Mouse (Mus musculus) midbrain, postnatal 0 days (tissue): ENCODE data around the gene Gm20388. TPM values are rescaled to one million over a fixed set of nuclear protein-coding genes. Genes with fewer than 3 reads are reported as not detected.

Experiments used
- ATAC-seq: fragments of 200-750 bp; cut with Nextera tagmentation; 2 replicates; pipeline ENCODE4 v1.8.0; 2017; ENCODE audit warnings: moderate number of reproducible peaks, mild to moderate bottlenecking, moderate TSS enrichment, moderate library complexity; ENCODE audit not compliant: low FRiP score
- DNase-seq: peaks from one replicate; pipeline ENCODE4 v3.0.0-alpha.2; 2015; ENCODE audit warnings: low spot score
- H3K27ac ChIP-seq: fragments of 300-500 bp; sonication (generic); 2 replicates; pipeline ENCODE4 v1.5.1; 2014; ENCODE audit warnings: low read depth, mild to moderate bottlenecking, low read length, mixed read lengths
- H3K27me3 ChIP-seq: fragments of 300-500 bp; sonication (generic); 2 replicates; pipeline ENCODE4 v1.6.1; 2014; ENCODE audit warnings: low read length, control low read depth, mixed read lengths; ENCODE audit not compliant: insufficient read depth
- H3K36me3 ChIP-seq: fragments of 300-500 bp; sonication (generic); 2 replicates; pipeline ENCODE4 v1.6.1; 2014; ENCODE audit warnings: low read length, control low read depth, mixed read lengths; ENCODE audit not compliant: insufficient read depth
- H3K4me1 ChIP-seq: fragments of 300-500 bp; sonication (generic); 2 replicates; pipeline ENCODE4 v1.6.1; 2014; ENCODE audit warnings: mild to moderate bottlenecking, control low read depth, antibody characterized with exemption, low read length, mixed read lengths; ENCODE audit not compliant: insufficient read depth
- H3K4me2 ChIP-seq: fragments of 300-500 bp; sonication (generic); 2 replicates; pipeline ENCODE4 v1.6.1; 2014; ENCODE audit warnings: low read depth, mild to moderate bottlenecking, low read length, mixed read lengths; ENCODE audit not compliant: poor library complexity, severe bottlenecking
- H3K4me3 ChIP-seq: fragments of 300-500 bp; sonication (generic); 2 replicates; pipeline ENCODE4 v1.5.1; 2014; ENCODE audit warnings: low read depth, mild to moderate bottlenecking, low read length, moderate library complexity
- H3K9ac ChIP-seq: fragments of 300-500 bp; sonication (generic); replicated peaks from 2 replicates; pipeline ENCODE4 v1.6.1; 2014; ENCODE audit warnings: mild to moderate bottlenecking, low read length, moderate library complexity, mixed read lengths; ENCODE audit not compliant: poor library complexity, severe bottlenecking
- H3K9me3 ChIP-seq: fragments of 300-500 bp; sonication (generic); 2 replicates; pipeline ENCODE4 v1.6.1; 2016; ENCODE audit warnings: low read length, control low read depth
- CTCF ChIP-seq: IDR thresholded peaks from 2 replicates; pipeline ENCODE4 v1.5.1; 2016; ENCODE audit warnings: antibody characterized with exemption, mild to moderate bottlenecking
- WGBS: fragments of 180-500 bp; shearing (Covaris S2); extraction: QIAGEN DNeasy Blood & Tissue Kit; methylation state at CpG from one replicate; pipeline ENCODE4 v1.1.7; 2014; 5-methylcytosine and 5-hydroxymethylcytosine counted together
- polyA plus RNA-seq: library from polyadenylated mRNA; unstranded; fragments of >200 nt; fragmentation: Nextera tagmentation; extraction: Ambion mirVana; gene quantifications from 2 replicates; pipeline ENCODE4 v1.2.1, GENCODE M21; 2015
- total RNA-seq: library from RNA; depleted of rRNA; stranded (reverse); fragments of >200 nt; gene quantifications from 2 replicates; pipeline ENCODE4 v1.2.3, GENCODE M21; 2014

Gene Gm20388
- total and polyA plus RNA-seq, 2 experiments from 2014 or later: 74.2 TPM; not detected in 1

- WGBS: 91% methylated on average over 5 of the region's 5 CpGs
- Histone ChIP-seq H3K27me3 (no peaks in the 10 kb centered on the region), H3K36me3 (no peaks in the 10 kb centered on the region), H3K4me1 (no peaks in the 10 kb centered on the region), H3K9me3 (no peaks in the 10 kb centered on the region), H3K4me3 (no peak overlapping the region), H3K4me2 (no peak overlapping the region), H3K9ac (no peak overlapping the region), H3K27ac (no peak overlapping the region)
- ATAC-seq: no peak
- no peak for TF ChIP-seq CTCF
- no peak for DNase-seq
Observed at GRCm38 (mm10) chr8:122357641-122358040, 2447.0 kb downstream of the Gm20388 start.

GRCm38 (mm10) chr8:122359111-122359775 lies 2448.6 kb downstream of the Gm20388 start:
- Histone ChIP-seq H3K4me3 (no peak overlapping the region), H3K27ac (no peak overlapping the region), H3K4me1 (no peaks in the 10 kb centered on the region), H3K27me3 (0 out of 2 replicates have a peak, but pooled peaks cover 4% of the 10 kb centered on the region), H3K9ac (no peak overlapping the region), H3K36me3 (no peaks in the 10 kb centered on the region), H3K9me3 (no peaks in the 10 kb centered on the region), H3K4me2 (no peak overlapping the region)
- DNase-seq (no peak), ATAC-seq (no peak)
- TF ChIP-seq CTCF: no peak
- WGBS: 75% methylated on average over 15 of the region's 15 CpGs

GRCm38 (mm10) chr8:122360696-122361416 lies 2450.2 kb downstream of the Gm20388 start, which contains the start of gene Trhr2:
TSS of gene Trhr2 (minus strand) at chr8:122360746.
- TF ChIP-seq CTCF: no peak
- Histone ChIP-seq H3K4me3 (no peak within 1 kb of the TSS), H3K27me3 (0 out of 2 replicates have a peak, but pooled peaks cover 8% of the 10 kb centered on the region), H3K9ac (0 out of 2 replicates have a peak within 1 kb of the TSS, but pooled peaks have one; percentile 8), H3K4me2 (no peak within 1 kb of the TSS), H3K9me3 (no peaks in the 10 kb centered on the region), H3K4me1 (no peaks in the 10 kb centered on the region), H3K36me3 (no peaks in the 10 kb centered on the region), H3K27ac (no peak within 1 kb of the TSS)
- DNase-seq (no peak), ATAC-seq (no peak)
- 78% methylated on average over 7 of the region's 7 CpGs for WGBS

GRCm38 (mm10) chr8:122362271-122362670 lies 2451.6 kb downstream of the Gm20388 start:
- 41% methylated on average over 5 of the region's 5 CpGs for WGBS
- DNase-seq: no peak

GRCm38 (mm10) chr8:122362967-122363366 lies 2452.3 kb downstream of the Gm20388 start:
- no peak for DNase-seq
- Histone ChIP-seq H3K27me3 (0 out of 2 replicates have a peak, but pooled peaks cover 8% of the 10 kb centered on the region), H3K36me3 (no peaks in the 10 kb centered on the region), H3K27ac (no peak overlapping the region), H3K4me3 (no peak overlapping the region), H3K9ac (no peak overlapping the region), H3K4me2 (no peak overlapping the region), H3K4me1 (no peaks in the 10 kb centered on the region), H3K9me3 (no peaks in the 10 kb centered on the region)
- ATAC-seq: peak; percentile 34; the same call in 1 of the 2 replicates
- WGBS: 32% methylated on average over 7 of the region's 8 CpGs
- TF ChIP-seq CTCF: no peak

More at GRCm38 (mm10) chr8:122362271-122362670, 2451.6 kb downstream of the Gm20388 start:
- no peak for ATAC-seq
- Histone ChIP-seq H3K27ac (no peak overlapping the region), H3K36me3 (no peaks in the 10 kb centered on the region), H3K4me3 (no peak overlapping the region), H3K27me3 (0 out of 2 replicates have a peak, but pooled peaks cover 8% of the 10 kb centered on the region), H3K9me3 (no peaks in the 10 kb centered on the region), H3K4me1 (no peaks in the 10 kb centered on the region), H3K4me2 (peak overlapping the region; percentile 9; the same call in 1 of the 2 replicates), H3K9ac (no peak overlapping the region)
- no peak for TF ChIP-seq CTCF

- WGBS: 73% methylated on average over 10 of the region's 10 CpGs
- 0 out of 2 replicates have a peak, but pooled peaks cover 6% of the 10 kb centered on the region for H3K27me3 ChIP-seq
- H3K9me3 ChIP-seq: no peaks in the 10 kb centered on the region
- no peak overlapping the region for H3K9ac ChIP-seq
- no peak overlapping the region for H3K27ac ChIP-seq
- ATAC-seq: no peak
- H3K4me3 ChIP-seq: no peak overlapping the region
- H3K4me2 ChIP-seq: no peak overlapping the region
- no peaks in the 10 kb centered on the region for H3K36me3 ChIP-seq
- DNase-seq: no peak
- H3K4me1 ChIP-seq: no peaks in the 10 kb centered on the region
- no peak for TF ChIP-seq CTCF
Observed at GRCm38 (mm10) chr8:122368494-122368893, 2457.9 kb downstream of the Gm20388 start.
